Mouse (Mus musculus): ENCODE measurements at regions not wholly inside any gene's neighbourhood (a gene's known extent, or its start where the extent isn't known, plus 50 kb on each side); places are given as distances from the start of the nearest gene placed in this dataset.

DNA sequence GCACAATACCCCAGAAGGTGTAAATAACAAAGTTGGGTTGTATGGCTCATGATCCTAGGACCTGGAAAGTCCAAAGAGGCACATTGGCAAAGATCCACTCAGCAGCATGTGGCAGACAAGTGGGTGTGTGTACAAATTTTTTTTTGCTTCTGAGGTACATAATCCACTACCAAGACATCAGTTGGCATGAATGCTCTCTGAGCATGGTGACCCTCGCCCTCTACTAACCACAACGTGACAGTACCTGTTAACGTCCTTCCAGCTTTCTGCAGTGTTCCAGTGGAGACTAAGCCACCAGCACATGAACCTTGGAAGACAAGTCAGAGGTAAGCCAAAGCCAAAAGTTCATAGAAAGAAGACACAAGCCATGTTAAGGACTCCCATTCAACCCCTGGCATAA lies 188.7 kb upstream of the Foxq1 start:
- no peak for DNase-seq (ENCODE audit: low read depth, low spot score)
- Histone ChIP-seq H3K36me3 (ENCODE audit: control insufficient read depth in 1 of 2, insufficient read depth in 2 of 2, low read length in 2 of 2) (no peaks in the 10 kb centered on the region), H3K79me2 (ENCODE audit: control insufficient read depth, insufficient read depth, low read length, poor library complexity) (no peaks in the 10 kb centered on the region), H3K27me3 (ENCODE audit: control insufficient read depth in 1 of 2, insufficient read depth in 2 of 2, low read length in 2 of 2) (no peaks in the 10 kb centered on the region), H3K9ac (ENCODE audit: control insufficient read depth, low read depth, low read length, poor library complexity, severe bottlenecking) (no peak overlapping the region), H3K4me3 (ENCODE audit: control insufficient read depth in 1 of 2, insufficient read depth in 1 of 2, low read depth in 2 of 2, low read length in 2 of 2) (no peak overlapping the region), H3K4me1 (ENCODE audit: control insufficient read depth in 1 of 2, insufficient read depth in 2 of 2, low read length in 2 of 2) (no peaks in the 10 kb centered on the region), H3K27ac (ENCODE audit: control insufficient read depth, low read depth, low read length) (no peak overlapping the region), H3K9me3 (replicated peaks; ENCODE audit: insufficient read depth, low read length) (no peaks in the 10 kb centered on the region)
- TF ChIP-seq TCF12 (IDR thresholded peaks at IDR 0.05; ENCODE audit: low read depth, low read length) = no peak

DNA sequence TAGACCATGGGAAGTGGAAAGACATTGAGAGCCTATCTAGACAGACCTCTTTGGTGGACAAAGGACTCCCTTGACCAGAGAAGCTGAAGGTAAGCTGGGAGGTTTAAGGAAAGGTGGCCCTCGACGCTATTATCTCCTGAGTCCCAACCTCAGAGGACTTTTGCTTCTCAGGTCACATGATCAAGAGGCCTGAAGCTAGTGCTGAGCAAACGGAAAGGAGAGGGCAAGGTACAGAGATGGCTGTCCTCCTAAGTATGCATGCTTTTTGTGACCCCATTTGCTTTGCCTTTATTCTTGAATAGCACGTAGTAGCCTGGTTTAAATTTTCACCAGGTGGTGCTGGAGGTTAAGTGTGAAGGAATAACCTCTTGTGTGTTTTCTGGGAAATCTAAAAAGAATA lies 186.8 kb upstream of the Foxq1 start:
- no peak overlapping the region for H3K9ac ChIP-seq (ENCODE audit: control insufficient read depth, low read depth, low read length, poor library complexity, severe bottlenecking)
- no peaks in the 10 kb centered on the region for H3K27me3 ChIP-seq (ENCODE audit: control insufficient read depth in 1 of 2, insufficient read depth in 2 of 2, low read length in 2 of 2)

GRCm38 (mm10) chr13:31370873-31371272 lies 185.1 kb upstream of the Foxq1 start:
- Histone ChIP-seq H3K36me3 (ENCODE audit: control insufficient read depth in 1 of 2, insufficient read depth in 2 of 2, low read length in 2 of 2) (no peaks in the 10 kb centered on the region), H3K9ac (ENCODE audit: control insufficient read depth, low read depth, low read length, poor library complexity, severe bottlenecking) (no peak overlapping the region)
- DNase-seq (ENCODE audit: low read depth, low spot score) = no peak

More for the DNA sequence above, 186.8 kb upstream of the Foxq1 start:
- Histone ChIP-seq H3K9me3 (replicated peaks; ENCODE audit: insufficient read depth, low read length) (no peaks in the 10 kb centered on the region), H3K4me3 (ENCODE audit: control insufficient read depth in 1 of 2, insufficient read depth in 1 of 2, low read depth in 2 of 2, low read length in 2 of 2) (no peak overlapping the region), H3K4me1 (ENCODE audit: control insufficient read depth in 1 of 2, insufficient read depth in 2 of 2, low read length in 2 of 2) (no peaks in the 10 kb centered on the region), H3K36me3 (ENCODE audit: control insufficient read depth in 1 of 2, insufficient read depth in 2 of 2, low read length in 2 of 2) (no peaks in the 10 kb centered on the region), H3K27ac (ENCODE audit: control insufficient read depth, low read depth, low read length) (no peak overlapping the region), H3K79me2 (ENCODE audit: control insufficient read depth, insufficient read depth, low read length, poor library complexity) (no peaks in the 10 kb centered on the region)
- no peak for DNase-seq (ENCODE audit: low read depth, low spot score)
- TF ChIP-seq TCF12 (IDR thresholded peaks at IDR 0.05; ENCODE audit: low read depth, low read length) = no peak
- no peak for TF ChIP-seq ZMIZ1 (IDR thresholded peaks at IDR 0.05; ENCODE audit: low read depth, low read length)
- TF ChIP-seq NRF1 (IDR thresholded peaks at IDR 0.05; ENCODE audit: insufficient read depth, low read depth, low read length, poor library complexity, severe bottlenecking) = no peak
- TF ChIP-seq E2F4 (IDR thresholded peaks at IDR 0.05; ENCODE audit: borderline replicate concordance, low read depth, low read length) = no peak
- no peak for TF ChIP-seq TBP (IDR thresholded peaks at IDR 0.05; ENCODE audit: low read depth, low read length)
- no peak for TF ChIP-seq RCOR1 (IDR thresholded peaks at IDR 0.05; ENCODE audit: low read depth, low read length)
- TF ChIP-seq POLR2A (IDR thresholded peaks at IDR 0.05; ENCODE audit: control insufficient read depth in 1 of 2, insufficient read depth in 1 of 2, low read depth in 1 of 2, low read length in 2 of 2, poor library complexity in 1 of 2) = no peak
- no peak for TF ChIP-seq JUND (IDR thresholded peaks at IDR 0.05; ENCODE audit: low read depth, low read length)
- no peak for TF ChIP-seq CHD2 (IDR thresholded peaks at IDR 0.05; ENCODE audit: low read length)
- no peak for TF ChIP-seq BHLHE40 (IDR thresholded peaks at IDR 0.05; ENCODE audit: borderline replicate concordance, low read depth, low read length)
- no peak for TF ChIP-seq SIN3A (IDR thresholded peaks at IDR 0.05; ENCODE audit: low read length)
- no peak for TF ChIP-seq MAFK (IDR thresholded peaks at IDR 0.05; ENCODE audit: borderline replicate concordance, low read depth, low read length)
- TF ChIP-seq ZC3H11A (IDR thresholded peaks at IDR 0.05; ENCODE audit: low read depth, low read length) = no peak

More at GRCm38 (mm10) chr13:31370873-31371272, 185.1 kb upstream of the Foxq1 start:
- Histone ChIP-seq H3K27me3 (ENCODE audit: control insufficient read depth in 1 of 2, insufficient read depth in 2 of 2, low read length in 2 of 2) (no peaks in the 10 kb centered on the region), H3K27ac (ENCODE audit: control insufficient read depth, low read depth, low read length) (no peak overlapping the region), H3K4me1 (ENCODE audit: control insufficient read depth in 1 of 2, insufficient read depth in 2 of 2, low read length in 2 of 2) (no peaks in the 10 kb centered on the region), H3K9me3 (replicated peaks; ENCODE audit: insufficient read depth, low read length) (no peaks in the 10 kb centered on the region), H3K4me3 (ENCODE audit: control insufficient read depth in 1 of 2, insufficient read depth in 1 of 2, low read depth in 2 of 2, low read length in 2 of 2) (no peak overlapping the region), H3K79me2 (ENCODE audit: control insufficient read depth, insufficient read depth, low read length, poor library complexity) (no peaks in the 10 kb centered on the region)
- TF ChIP-seq POLR2A (IDR thresholded peaks at IDR 0.05; ENCODE audit: control insufficient read depth in 1 of 2, insufficient read depth in 1 of 2, low read depth in 1 of 2, low read length in 2 of 2, poor library complexity in 1 of 2) (no peak), MYC (IDR thresholded peaks at IDR 0.05; ENCODE audit: low read depth, low read length) (no peak), POLR2AphosphoS2 (IDR thresholded peaks at IDR 0.05; ENCODE audit: low read length) (no peak), ZMIZ1 (IDR thresholded peaks at IDR 0.05; ENCODE audit: low read depth, low read length) (no peak), POLR2AphosphoS5 (IDR thresholded peaks at IDR 0.05; ENCODE audit: borderline replicate concordance, low read depth, low read length) (no peak), ZKSCAN1 (IDR thresholded peaks at IDR 0.05; ENCODE audit: low read depth, low read length) (no peak), EP300 (IDR thresholded peaks at IDR 0.05; ENCODE audit: low read depth in 1 of 2, low read length in 2 of 2) (no peak), USF1 (IDR thresholded peaks at IDR 0.05; ENCODE audit: low read depth, low read length) (no peak), ETS1 (IDR thresholded peaks at IDR 0.05; ENCODE audit: low read depth, low read length) (no peak), GATA1 (IDR thresholded peaks at IDR 0.05; ENCODE audit: low read depth, low read length) (no peak), KAT2A (conservative IDR thresholded peaks at IDR 0.05; ENCODE audit: low read depth, low read length) (no peak), RCOR1 (IDR thresholded peaks at IDR 0.05; ENCODE audit: low read depth, low read length) (no peak)
